Mouse (Mus musculus) hindbrain, postnatal 0 days (tissue): ENCODE measurements at regions not wholly inside any gene's neighbourhood (a gene's known extent, or its start where the extent isn't known, plus 50 kb on each side); places are given as distances from the start of the nearest gene placed in this dataset.
A peak's percentile ranks its signal among the peaks of the same experiment; 100 is the strongest.

ENCODE experiments used
- ATAC-seq: fragments of 200-750 bp; cut with Nextera tagmentation; 2 replicates; pipeline ENCODE4 v1.8.0; 2017; ENCODE audit warnings: mild to moderate bottlenecking, moderate TSS enrichment, moderate library complexity
- DNase-seq: peaks from one replicate; pipeline ENCODE4 v3.0.0-alpha.2; 2015; ENCODE audit warnings: low spot score
- H3K27ac ChIP-seq: fragments of 300-500 bp; sonication (generic); 2 replicates; pipeline ENCODE4 v1.5.1; 2014; ENCODE audit warnings: mild to moderate bottlenecking
- H3K27me3 ChIP-seq: fragments of 300-500 bp; sonication (generic); 2 replicates; pipeline ENCODE4 v1.6.1; 2014; ENCODE audit warnings: low read length, mixed read lengths; ENCODE audit not compliant: insufficient read depth
- H3K36me3 ChIP-seq: fragments of 300-500 bp; sonication (generic); 2 replicates; pipeline ENCODE4 v1.6.1; 2014; ENCODE audit warnings: low read length, mixed read lengths; ENCODE audit not compliant: insufficient read depth
- H3K4me1 ChIP-seq: fragments of 300-500 bp; sonication (generic); 2 replicates; pipeline ENCODE4 v1.6.1; 2014; ENCODE audit warnings: antibody characterized with exemption, low read length, mixed read lengths; ENCODE audit not compliant: insufficient read depth
- H3K4me2 ChIP-seq: fragments of 300-500 bp; sonication (generic); 2 replicates; pipeline ENCODE4 v1.6.1; 2014; ENCODE audit warnings: low read depth, mild to moderate bottlenecking, low read length, moderate library complexity, mixed read lengths
- H3K4me3 ChIP-seq: fragments of 300-500 bp; sonication (generic); 2 replicates; pipeline ENCODE4 v1.5.1; 2014; ENCODE audit warnings: low read length
- H3K9ac ChIP-seq: fragments of 300-500 bp; sonication (generic); replicated peaks from 2 replicates; pipeline ENCODE4 v1.6.1; 2014; ENCODE audit warnings: mild to moderate bottlenecking, low read length, moderate library complexity, mixed read lengths
- H3K9me3 ChIP-seq: fragments of 300-500 bp; sonication (generic); 2 replicates; pipeline ENCODE4 v1.6.1; 2016; ENCODE audit warnings: low read length, mixed read lengths
- CTCF ChIP-seq: IDR thresholded peaks from 2 replicates; pipeline ENCODE4 v1.5.1; 2016; ENCODE audit warnings: antibody characterized with exemption, control low read depth, low read depth
- WGBS: fragments of 180-500 bp; shearing (Covaris S2); extraction: QIAGEN DNeasy Blood & Tissue Kit; methylation state at CpG from one replicate; pipeline ENCODE4 v1.1.7; 2014; 5-methylcytosine and 5-hydroxymethylcytosine counted together

- WGBS = 80% methylated on average over 3 of the region's 3 CpGs
- Histone ChIP-seq H3K4me3 (no peak overlapping the region), H3K4me2 (no peak overlapping the region), H3K9ac (no peak overlapping the region), H3K27ac (no peak overlapping the region), H3K36me3 (no peaks in the 10 kb centered on the region), H3K4me1 (no peaks in the 10 kb centered on the region), H3K9me3 (no peaks in the 10 kb centered on the region), H3K27me3 (no peaks in the 10 kb centered on the region)
- DNase-seq (no peak), ATAC-seq (no peak)
- no peak for TF ChIP-seq CTCF
These were observed 560.0 kb downstream of the Dcdc2c start for GRCm38 (mm10) chr12:27992152-27992551.

- no peak for TF ChIP-seq CTCF
- H3K9ac ChIP-seq = no peak overlapping the region
- ATAC-seq (no peak), DNase-seq (no peak)
- no peak overlapping the region for H3K27ac ChIP-seq
- no peaks in the 10 kb centered on the region for H3K9me3 ChIP-seq
- no peak overlapping the region for H3K4me3 ChIP-seq
- no peaks in the 10 kb centered on the region for H3K4me1 ChIP-seq
- H3K27me3 ChIP-seq = no peaks in the 10 kb centered on the region
- H3K4me2 ChIP-seq = no peak overlapping the region
- 75% methylated on average over 3 of the region's 3 CpGs for WGBS
- H3K36me3 ChIP-seq = no peaks in the 10 kb centered on the region
These were observed 567.8 kb downstream of the Dcdc2c start for GRCm38 (mm10) chr12:27984261-27984841.

- WGBS = 23% methylated on average over 8 of the region's 8 CpGs
- no peak overlapping the region for H3K4me2 ChIP-seq
These were observed 573.8 kb downstream of the Dcdc2c start for GRCm38 (mm10) chr12:27978257-27978931.

GRCm38 (mm10) chr12:27977548-27978256 lies 574.5 kb downstream of the Dcdc2c start:
- ATAC-seq = no peak
- no peak for DNase-seq
- WGBS = 42% methylated on average over 9 of the region's 9 CpGs

More at GRCm38 (mm10) chr12:27978257-27978931, 573.8 kb downstream of the Dcdc2c start:
- ATAC-seq (0 out of 2 replicates have a peak, but pooled peaks have one; percentile 32), DNase-seq (peak; percentile 43)
- Histone ChIP-seq H3K27ac (peak overlapping the region; percentile 48), H3K4me1 (peaks cover 4% of the 10 kb centered on the region; the same call in 1 of the 2 replicates), H3K4me3 (no peak overlapping the region), H3K36me3 (no peaks in the 10 kb centered on the region), H3K9ac (no peak overlapping the region; the same call in 1 of the 2 replicates), H3K27me3 (no peaks in the 10 kb centered on the region), H3K9me3 (no peaks in the 10 kb centered on the region)
- TF ChIP-seq CTCF = no peak

GRCm38 (mm10) chr12:27962908-27963307 lies 589.3 kb downstream of the Dcdc2c start:
- no peak overlapping the region for H3K9ac ChIP-seq
- no peak overlapping the region for H3K4me2 ChIP-seq
- no peak overlapping the region for H3K27ac ChIP-seq
- DNase-seq (peak; percentile 39), ATAC-seq (no peak)
- H3K36me3 ChIP-seq = no peaks in the 10 kb centered on the region
- H3K4me1 ChIP-seq = no peaks in the 10 kb centered on the region
- TF ChIP-seq CTCF = no peak
- H3K27me3 ChIP-seq = no peaks in the 10 kb centered on the region
- 39% methylated on average over 3 of the region's 3 CpGs for WGBS
- no peaks in the 10 kb centered on the region for H3K9me3 ChIP-seq
- H3K4me3 ChIP-seq = no peak overlapping the region

More at GRCm38 (mm10) chr12:27977548-27978256, 574.5 kb downstream of the Dcdc2c start:
- Histone ChIP-seq H3K27ac (peak overlapping the region; percentile 16; the same call in 1 of the 2 replicates), H3K36me3 (no peaks in the 10 kb centered on the region), H3K9me3 (no peaks in the 10 kb centered on the region), H3K27me3 (no peaks in the 10 kb centered on the region), H3K4me1 (peaks cover 4% of the 10 kb centered on the region; the same call in 1 of the 2 replicates), H3K9ac (no peak overlapping the region), H3K4me3 (no peak overlapping the region), H3K4me2 (no peak overlapping the region)
- no peak for TF ChIP-seq CTCF

- H3K9ac ChIP-seq = no peak overlapping the region
- no peak for DNase-seq
- H3K4me3 ChIP-seq = no peak overlapping the region
- WGBS = 32% methylated on average over 6 of the region's 6 CpGs
- TF ChIP-seq CTCF = no peak
- H3K27ac ChIP-seq = no peak overlapping the region
- H3K4me2 ChIP-seq = no peak overlapping the region
- no peaks in the 10 kb centered on the region for H3K4me1 ChIP-seq
- no peaks in the 10 kb centered on the region for H3K27me3 ChIP-seq
- no peaks in the 10 kb centered on the region for H3K36me3 ChIP-seq
- ATAC-seq = peak; percentile 51; the same call in 1 of the 2 replicates
- H3K9me3 ChIP-seq = no peaks in the 10 kb centered on the region
These were observed 592.1 kb downstream of the Dcdc2c start for GRCm38 (mm10) chr12:27960064-27960463.
